Mouse (Mus musculus) ovary, postnatal 14 days (tissue): ENCODE data around the gene Olfr557.

Experiments
- DNase-seq: peaks from one replicate; pipeline ENCODE4 v3.0.0; 2022; ENCODE audit warnings: low spot score

The Olfr557 gene

DNA sequence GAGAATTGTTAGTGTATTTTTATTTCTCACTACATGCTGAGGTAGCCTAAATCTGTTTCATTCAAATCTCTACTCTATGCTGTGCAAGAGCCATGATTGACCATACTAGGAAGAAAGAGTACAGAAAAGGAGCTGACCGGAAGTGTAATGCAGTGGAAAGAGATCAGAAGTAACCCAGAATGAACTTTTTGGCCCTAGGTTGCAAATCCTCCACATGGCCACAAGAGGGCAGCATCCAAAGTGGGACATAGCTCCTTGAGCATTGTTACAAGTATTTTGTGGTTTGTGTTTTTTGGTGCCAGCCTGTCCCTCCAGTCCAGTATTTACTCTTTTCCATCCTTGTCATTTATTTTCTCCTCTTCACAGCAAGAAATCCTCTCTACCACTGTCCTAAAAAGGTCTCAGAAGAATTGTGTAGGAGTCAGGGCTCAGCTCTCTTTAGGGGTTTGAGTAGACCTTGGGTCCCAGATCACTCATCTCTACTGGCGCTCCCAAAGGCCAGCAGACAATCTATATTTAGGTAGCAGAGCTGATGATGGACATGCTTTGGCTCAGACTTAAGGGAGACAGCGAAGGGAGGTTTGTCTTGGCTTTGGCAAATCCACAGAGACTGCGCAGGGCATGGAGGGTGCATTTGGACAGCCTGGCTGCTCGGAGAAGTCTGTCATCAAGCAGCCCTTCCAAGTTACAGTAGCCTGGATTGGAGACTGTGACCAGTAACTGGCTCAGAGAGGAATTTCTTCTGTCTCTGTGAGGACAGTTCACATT, at the start of gene Olfr557:
TSS of gene Olfr557 (plus strand) at position 553 of the 768 bp plus-strand sequence.
- DNase-seq: peak; percentile 29

- DNase-seq: no peak
These were observed 37.2 kb upstream of the Olfr557 start, which contains the start of gene Olfr555 for GRCm38 (mm10) chr7:102658523-102658922. Gene Olfr555 (plus strand): TSS chr7:102658823.

DNA sequence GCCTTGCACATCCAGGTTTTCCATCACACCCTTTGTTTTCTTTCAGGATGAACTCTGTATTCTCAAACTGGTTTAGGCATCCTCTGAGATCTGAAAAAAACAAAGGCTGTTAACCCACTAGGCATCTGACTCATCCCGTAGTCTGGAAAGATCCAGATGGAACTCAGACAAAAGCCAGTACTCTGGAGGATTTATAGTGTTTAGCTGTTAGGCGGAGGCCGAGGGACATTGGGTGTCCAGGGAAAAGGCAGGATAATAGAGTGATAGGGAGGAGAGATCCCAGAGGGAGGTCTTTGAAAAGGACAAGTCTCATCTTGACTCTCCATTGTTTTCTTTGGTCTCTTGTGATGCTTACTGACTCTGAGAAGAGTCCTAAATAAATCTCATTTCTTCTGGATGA, 31.1 kb upstream of the Olfr557 start, which contains the start of gene Olfr556:
TSS of gene Olfr556 (plus strand) at position 301 of the 400 bp plus-strand sequence.
- DNase-seq: no peak

DNA sequence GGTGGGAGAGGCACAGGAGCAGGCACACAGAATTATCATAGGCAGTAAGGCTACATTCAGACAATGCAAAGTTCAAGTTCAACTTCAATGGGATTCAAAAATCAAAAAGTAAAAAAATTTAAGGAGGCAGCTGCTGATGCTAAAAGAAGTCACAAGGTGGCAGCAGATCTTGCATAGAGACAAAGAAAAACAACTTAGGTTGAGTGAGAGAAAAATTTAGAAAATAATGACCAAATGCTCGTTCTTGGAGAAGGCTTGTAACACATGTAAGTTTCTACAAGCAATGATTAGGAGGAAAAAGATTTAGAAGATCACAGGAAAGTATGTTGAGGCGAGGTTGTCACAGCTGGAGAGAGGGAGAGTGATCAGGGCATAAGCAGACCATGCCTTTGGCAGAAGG, 30.3 kb upstream of the Olfr557 start:
- DNase-seq: no peak

DNA sequence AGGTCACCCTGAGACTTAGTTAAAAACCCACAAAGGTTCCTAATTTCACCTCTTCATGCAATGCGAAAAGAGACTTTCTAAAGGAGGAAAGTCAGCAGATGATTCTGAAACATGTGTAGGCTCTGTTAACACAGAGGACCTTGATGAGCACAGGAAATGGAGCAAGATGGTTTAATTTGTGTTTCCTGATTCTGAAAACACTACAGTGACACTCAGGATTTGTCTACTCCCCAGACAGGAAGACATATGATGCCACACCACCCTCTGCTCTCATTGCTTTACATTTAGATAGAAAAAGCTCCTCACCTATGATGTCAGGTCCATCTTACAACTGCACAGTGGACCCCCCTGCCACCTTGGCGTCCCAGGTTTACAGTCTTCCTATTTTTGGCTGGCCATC, 19.5 kb upstream of the Olfr557 start:
- no peak for DNase-seq

- no peak for DNase-seq
These were observed 13.8 kb upstream of the Olfr557 start for GRCm38 (mm10) chr7:102681916-102682315.

DNA sequence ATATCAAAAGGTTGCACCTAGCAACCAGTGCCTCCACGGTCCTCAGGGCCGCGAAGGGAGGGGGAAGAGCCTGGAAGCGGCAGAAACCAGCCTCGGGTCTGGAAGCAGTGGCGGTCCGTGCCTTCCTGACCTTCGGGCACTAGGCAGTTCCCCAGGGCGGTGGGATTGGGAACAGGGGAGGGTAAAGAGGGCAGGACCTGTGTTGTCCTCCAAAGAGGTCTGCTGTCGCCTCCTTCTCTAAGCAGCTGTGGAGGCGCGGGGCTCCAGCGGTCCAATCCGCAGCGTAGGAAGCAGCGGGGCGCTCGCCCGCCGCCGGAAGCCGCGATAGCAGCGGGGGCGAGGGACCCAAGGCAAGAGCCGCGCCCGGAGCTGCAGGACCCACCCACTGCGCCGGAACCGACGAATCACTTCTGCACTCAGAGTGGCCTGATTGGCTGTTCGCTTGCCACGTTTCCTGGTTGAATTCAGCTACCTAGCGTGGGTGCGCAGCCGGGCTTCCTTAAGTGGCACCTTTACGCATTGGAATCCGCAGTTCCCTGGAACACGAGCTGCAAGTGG, 8.7 kb upstream of the Olfr557 start, which contains the start of gene Trim68:
TSS of gene Trim68 (minus strand) at position 384 of the 558 bp plus-strand sequence.
- peak; percentile 77 for DNase-seq

DNA sequence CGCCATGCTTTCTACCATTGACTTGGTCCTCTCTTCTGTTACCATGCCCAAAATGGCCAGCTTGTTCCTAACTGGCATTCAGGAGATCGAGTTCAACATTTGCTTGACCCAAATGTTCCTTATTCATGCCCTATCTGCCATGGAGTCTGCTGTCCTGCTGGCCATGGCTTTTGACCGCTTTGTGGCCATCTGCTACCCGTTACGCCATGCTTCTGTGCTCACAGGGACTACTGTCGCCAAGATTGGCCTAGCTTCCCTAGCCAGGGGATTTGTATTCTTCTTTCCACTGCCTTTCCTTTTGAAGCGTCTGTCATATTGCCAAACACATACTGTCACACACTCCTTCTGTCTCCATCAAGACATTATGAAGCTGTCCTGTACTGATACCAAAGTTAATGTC, 2.8 kb downstream of the Olfr557 start:
- DNase-seq: no peak

DNA sequence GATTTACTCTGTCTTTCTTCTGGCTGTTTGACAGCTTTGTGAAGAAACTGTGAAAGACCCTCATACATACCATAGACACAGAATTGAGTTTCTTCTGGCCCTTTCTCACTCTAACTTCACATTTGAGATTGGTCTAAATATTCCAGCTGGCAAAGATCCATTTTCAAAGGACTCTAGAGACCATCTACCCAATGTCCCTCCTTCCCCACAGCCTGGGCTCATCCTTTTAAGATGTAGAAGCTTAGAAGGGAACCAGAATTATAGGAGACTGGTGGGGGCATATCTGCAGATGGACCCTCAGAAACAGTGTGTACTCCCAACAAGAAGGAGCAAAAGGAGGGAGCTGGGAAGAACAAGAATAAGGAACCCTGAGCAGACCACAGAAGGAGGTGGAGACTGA, 6.2 kb downstream of the Olfr557 start, which contains the start of gene Olfr558:
TSS of gene Olfr558 (plus strand) at position 301 of the 400 bp plus-strand sequence.
- DNase-seq: no peak

DNA sequence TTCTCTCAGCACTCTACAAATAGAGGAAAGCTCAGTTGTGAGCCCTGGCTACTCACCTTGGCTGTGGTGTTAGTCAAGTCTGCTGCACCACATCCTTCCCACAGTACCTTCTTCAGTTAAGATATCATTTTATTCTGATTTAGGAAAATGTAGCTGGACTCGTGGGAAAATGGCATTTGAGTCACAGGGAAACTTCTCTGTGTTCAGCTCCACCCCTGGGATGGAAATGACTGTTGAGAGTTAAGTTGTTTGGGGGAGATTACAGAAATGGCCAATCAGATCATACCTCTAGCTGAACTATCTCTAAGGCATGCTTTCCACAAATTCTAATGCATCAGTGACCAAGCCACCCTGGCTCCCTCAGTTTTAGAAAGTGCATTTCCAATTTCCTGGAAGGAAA, 23.3 kb downstream of the Olfr557 start, which contains the start of gene Olfr33:
TSS of gene Olfr33 (minus strand) at position 101 of the 400 bp plus-strand sequence.
- DNase-seq: no peak

- DNase-seq: no peak
These were observed 31.7 kb downstream of the Olfr557 start, which contains the start of gene Olfr559 for GRCm38 (mm10) chr7:102727391-102727790. Gene Olfr559 (minus strand): TSS chr7:102727491.

DNA sequence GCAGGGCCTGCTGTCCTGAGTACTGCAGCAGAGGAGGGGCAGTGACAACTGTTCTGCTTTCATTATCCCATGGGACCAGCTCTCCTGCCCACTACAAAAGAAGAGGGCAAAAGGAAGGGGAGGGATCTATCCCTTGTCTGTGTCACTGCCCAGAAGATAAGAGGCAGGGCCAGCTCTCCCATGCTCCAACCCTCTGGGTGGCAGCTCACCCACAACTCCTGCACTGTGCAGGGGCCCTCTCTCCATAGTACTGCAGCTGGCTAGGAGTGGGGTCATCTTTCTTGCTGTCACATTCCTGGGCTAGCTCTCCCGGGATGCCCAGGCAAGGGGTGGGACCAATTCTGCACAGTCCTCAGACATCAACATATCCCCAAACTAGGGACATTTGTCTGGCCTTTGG, 38.1 kb downstream of the Olfr557 start:
- DNase-seq: no peak

DNA sequence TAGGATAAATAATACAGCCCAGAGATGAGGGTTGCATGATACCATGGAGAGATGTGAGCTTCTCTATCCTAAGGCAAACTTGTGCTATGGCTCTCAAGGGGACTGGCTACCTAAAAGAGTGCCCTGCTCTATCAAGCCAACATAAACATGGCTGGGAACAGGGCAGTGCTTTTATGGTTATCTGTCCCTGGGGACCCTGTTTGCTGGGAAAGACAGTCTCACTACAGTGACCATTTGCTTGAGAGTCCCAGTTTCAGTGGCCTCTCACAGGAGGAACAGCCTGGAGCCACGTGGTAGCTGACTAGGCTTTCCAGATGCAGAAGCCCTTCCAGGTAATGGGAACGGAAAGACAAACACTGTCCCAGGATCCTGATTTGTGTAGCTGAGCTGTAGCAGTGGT, 42.0 kb downstream of the Olfr557 start:
- no peak for DNase-seq
